7 mouse cellular contexts compared by ENCODE assay signal in genomic region chr16:29657650-29658548, GRCm38 (mm10).
DNase-seq lines count a peak whose midpoint lies in the region; ATAC-seq and TF ChIP-seq lines count a peak whose summit lies in the region.

No protein-coding gene starts in this region.

- no peak overlapping the region for H3K27ac ChIP-seq in thymus, adult 2 months (ENCODE audit: control insufficient read depth, insufficient read depth, low read length)
- 0 out of 2 replicates have a peak overlapping the region, but pooled peaks have one; percentile 28 for H3K27ac ChIP-seq in embryonic facial prominence, embryonic 15.5 days (replicated peaks)
- H3K27ac ChIP-seq in intestine, embryonic 16.5 days (ENCODE audit: low read length) = no peak overlapping the region

- TF ChIP-seq CTCF in thymus, adult 2 months (IDR thresholded peaks at IDR 0.05; ENCODE audit: borderline replicate concordance, control insufficient read depth, extremely low read depth, insufficient read depth, low read length, poor library complexity) = no peak

- no peaks in the 10 kb centered on the region for H3K9me3 ChIP-seq in embryonic facial prominence, embryonic 15.5 days (replicated peaks)
- H3K9me3 ChIP-seq in intestine, embryonic 16.5 days (ENCODE audit: control insufficient read depth, low read length) = no peaks in the 10 kb centered on the region

- peak overlapping the region; percentile 45 for H3K4me2 ChIP-seq in embryonic facial prominence, embryonic 15.5 days (replicated peaks)
- H3K4me2 ChIP-seq in intestine, embryonic 16.5 days (ENCODE audit: low read depth, low read length) = peak overlapping the region; percentile 17; the same call in 1 of the 2 replicates

- WGBS in thymus, adult 2 months = 31% methylated on average over 18 of the region's 18 CpGs
- WGBS in embryonic facial prominence, embryonic 15.5 days = 13% methylated on average over 18 of the region's 18 CpGs
- WGBS in intestine, embryonic 16.5 days = 27% methylated on average over 18 of the region's 18 CpGs

- 0 out of 2 replicates have a peak, but pooled peaks have one; percentile 64 for ATAC-seq in embryonic facial prominence, embryonic 15.5 days (ENCODE audit: insufficient number of reproducible peaks, low FRiP score, low TSS enrichment, low read depth)
- ATAC-seq in intestine, embryonic 16.5 days = no peak

- H3K4me3 ChIP-seq in thymus, adult 2 months (ENCODE audit: control insufficient read depth, insufficient read depth, low read length) = no peak overlapping the region
- H3K4me3 ChIP-seq in embryonic facial prominence, embryonic 15.5 days (replicated peaks) = peak overlapping the region; percentile 27
- no peak overlapping the region for H3K4me3 ChIP-seq in intestine, embryonic 16.5 days (ENCODE audit: low read length)

- no peak for TF ChIP-seq POLR2A in thymus, adult 2 months (IDR thresholded peaks at IDR 0.05; ENCODE audit: control insufficient read depth, extremely low read depth, insufficient read depth, low read length, poor library complexity)

- no peaks in the 10 kb centered on the region for H3K36me3 ChIP-seq in thymus, adult 2 months (ENCODE audit: control insufficient read depth, insufficient read depth, low read length)
- H3K36me3 ChIP-seq in embryonic facial prominence, embryonic 15.5 days = no peaks in the 10 kb centered on the region
- H3K36me3 ChIP-seq in intestine, embryonic 16.5 days (ENCODE audit: control insufficient read depth, insufficient read depth, low read length) = no peaks in the 10 kb centered on the region

- no peaks in the 10 kb centered on the region; the same call in none of the 2 replicates for H3K4me1 ChIP-seq in thymus, adult 2 months (replicated peaks; ENCODE audit: control insufficient read depth, insufficient read depth, low read length)
- peaks cover 11% of the 10 kb centered on the region for H3K4me1 ChIP-seq in embryonic facial prominence, embryonic 15.5 days
- peaks cover 13% of the 10 kb centered on the region; the same call in 1 of the 2 replicates for H3K4me1 ChIP-seq in intestine, embryonic 16.5 days (ENCODE audit: control insufficient read depth, insufficient read depth, low read length)

- DNase-seq in thymus, adult 2 months = peak; percentile 9
- DNase-seq in thymus, adult 18-20 months = no peak
- peak; percentile 40 for DNase-seq in lung, postnatal 10 days
- peak; percentile 41 for DNase-seq in right cerebral cortex, postnatal 4 days
- no peak for DNase-seq in urinary bladder, postnatal 10 days (ENCODE audit: low spot score)

- no peaks in the 10 kb centered on the region for H3K27me3 ChIP-seq in thymus, adult 2 months (ENCODE audit: control insufficient read depth, insufficient read depth, low read length)
- H3K27me3 ChIP-seq in embryonic facial prominence, embryonic 15.5 days = no peaks in the 10 kb centered on the region
- H3K27me3 ChIP-seq in intestine, embryonic 16.5 days (replicated peaks; ENCODE audit: control insufficient read depth, insufficient read depth, low read length) = no peaks in the 10 kb centered on the region

- H3K9ac ChIP-seq in embryonic facial prominence, embryonic 15.5 days = no peak overlapping the region
- no peak overlapping the region for H3K9ac ChIP-seq in intestine, embryonic 16.5 days (ENCODE audit: low read depth, low read length)

Comparison
In these comparisons a context has a peak if more than half of its experiments do, and no peak if none do; other contexts are left out.
1. DNase-seq: peak in thymus, adult 2 months (single experiment), lung, postnatal 10 days (single experiment) and right cerebral cortex, postnatal 4 days (single experiment); none in thymus, adult 18-20 months (0 of 2) and urinary bladder, postnatal 10 days (single experiment).